Mouse (Mus musculus): ENCODE results near the gene Rrp1b. TPM values are rescaled to one million over a fixed set of nuclear protein-coding genes. Genes with fewer than 3 reads are reported as not detected.
"Not testable (repeated sequence)": the region's sequence is repeated elsewhere in the genome, so short reads cannot be mapped to it uniquely, and the experiment has no call there.

The Rrp1b gene
- total and polyA plus RNA-seq, 2 experiments from 2014 or later: 14.8 to 59.7 TPM

GRCm38 (mm10) chr17:32083351-32083750 lies 47.5 kb downstream of the Rrp1b start:
- no peak for TF ChIP-seq CTCF (IDR thresholded peaks at IDR 0.05; ENCODE audit: low read depth)
- no peak for TF ChIP-seq EP300 (IDR thresholded peaks at IDR 0.05; ENCODE audit: low read depth)
- ATAC-seq (ENCODE audit: insufficient read depth, low read depth) (no peak), DNase-seq (ENCODE audit: low spot score) (no peak)
- Histone ChIP-seq H3K4me3 (ENCODE audit: low read depth, low read length) (no peak overlapping the region), H3K9ac (replicated peaks; ENCODE audit: low read depth, low read length) (no peak overlapping the region), H3K36me3 (replicated peaks; ENCODE audit: control insufficient read depth, insufficient read depth, low read length) (no peaks in the 10 kb centered on the region), H3K4me1 (ENCODE audit: control insufficient read depth, insufficient read depth) (no peaks in the 10 kb centered on the region), H3K27ac (ENCODE audit: low read depth) (no peak overlapping the region), H3K27me3 (ENCODE audit: control insufficient read depth, insufficient read depth, low read length) (no peaks in the 10 kb centered on the region), H3K4me2 (ENCODE audit: low read depth, low read length) (no peak overlapping the region), H3K9me3 (replicated peaks; ENCODE audit: control insufficient read depth, low read length) (0 out of 2 replicates have a peak, but pooled peaks cover 5% of the 10 kb centered on the region)
- WGBS: 83% methylated on average over 2 of the region's 2 CpGs

GRCm38 (mm10) chr17:32087069-32087468 lies 51.2 kb downstream of the Rrp1b start:
- no peaks in the 10 kb centered on the region for H3K27me3 ChIP-seq (ENCODE audit: control insufficient read depth, insufficient read depth, low read length)
- TF ChIP-seq EP300 (IDR thresholded peaks at IDR 0.05; ENCODE audit: low read depth) (no peak), CTCF (IDR thresholded peaks at IDR 0.05; ENCODE audit: low read depth) (no peak)
- H3K36me3 ChIP-seq (replicated peaks; ENCODE audit: control insufficient read depth, insufficient read depth, low read length): no peaks in the 10 kb centered on the region
- no peak for ATAC-seq (ENCODE audit: insufficient read depth, low read depth)
- H3K9me3 ChIP-seq (replicated peaks; ENCODE audit: control insufficient read depth, low read length): no peaks in the 10 kb centered on the region
- H3K4me1 ChIP-seq (ENCODE audit: control insufficient read depth, insufficient read depth): no peaks in the 10 kb centered on the region
- no peak overlapping the region for H3K9ac ChIP-seq (replicated peaks; ENCODE audit: low read depth, low read length)
- WGBS: 94% methylated on average over 2 of the region's 2 CpGs
- H3K27ac ChIP-seq (ENCODE audit: low read depth): no peak overlapping the region
- no peak overlapping the region for H3K4me3 ChIP-seq (ENCODE audit: low read depth, low read length)
- DNase-seq (ENCODE audit: low spot score): no peak
- H3K4me2 ChIP-seq (ENCODE audit: low read depth, low read length): no peak overlapping the region

GRCm38 (mm10) chr17:32091032-32091363 lies 55.1 kb downstream of the Rrp1b start:
- no peak overlapping the region; the same call in 1 of the 2 replicates for H3K9ac ChIP-seq (replicated peaks; ENCODE audit: low read depth, low read length)
- 31% methylated on average over 1 of the region's 1 CpGs for WGBS

GRCm38 (mm10) chr17:32091364-32092240 lies 55.7 kb downstream of the Rrp1b start:
- H3K9me3 ChIP-seq (replicated peaks; ENCODE audit: control insufficient read depth, low read length); H3K27me3 ChIP-seq (ENCODE audit: control insufficient read depth, insufficient read depth, low read length); H3K9ac ChIP-seq (replicated peaks; ENCODE audit: low read depth, low read length); H3K4me1 ChIP-seq (ENCODE audit: control insufficient read depth, insufficient read depth); H3K36me3 ChIP-seq (replicated peaks; ENCODE audit: control insufficient read depth, insufficient read depth, low read length): not testable (repeated sequence)
- peak; percentile 83 for DNase-seq (ENCODE audit: low spot score)
- peak overlapping the region; percentile 57 for H3K4me2 ChIP-seq (ENCODE audit: low read depth, low read length)
- whole genome bisulfite sequencing: 4% methylated on average over 13 of the region's 16 CpGs
- peak overlapping the region; percentile 34 for H3K4me3 ChIP-seq (ENCODE audit: low read depth, low read length)
- ATAC-seq (ENCODE audit: insufficient read depth, low read depth): peak; percentile 89
- H3K27ac ChIP-seq (ENCODE audit: low read depth): peak overlapping the region; percentile 56

More at GRCm38 (mm10) chr17:32091032-32091363, 55.1 kb downstream of the Rrp1b start:
- peak overlapping the region; percentile 34 for H3K4me3 ChIP-seq (ENCODE audit: low read depth, low read length)
- peak overlapping the region; percentile 57 for H3K4me2 ChIP-seq (ENCODE audit: low read depth, low read length)
- no peaks in the 10 kb centered on the region for H3K4me1 ChIP-seq (ENCODE audit: control insufficient read depth, insufficient read depth)
- peak overlapping the region; percentile 56 for H3K27ac ChIP-seq (ENCODE audit: low read depth)
- no peaks in the 10 kb centered on the region for H3K36me3 ChIP-seq (replicated peaks; ENCODE audit: control insufficient read depth, insufficient read depth, low read length)
- ATAC-seq (ENCODE audit: insufficient read depth, low read depth) (peak; percentile 22; the same call in 1 of the 2 replicates), DNase-seq (ENCODE audit: low spot score) (no peak)
- TF ChIP-seq EP300 (IDR thresholded peaks at IDR 0.05; ENCODE audit: low read depth) (no peak), CTCF (IDR thresholded peaks at IDR 0.05; ENCODE audit: low read depth) (no peak)
- H3K9me3 ChIP-seq (replicated peaks; ENCODE audit: control insufficient read depth, low read length): 0 out of 2 replicates have a peak, but pooled peaks cover 4% of the 10 kb centered on the region
- H3K27me3 ChIP-seq (ENCODE audit: control insufficient read depth, insufficient read depth, low read length): no peaks in the 10 kb centered on the region

- 96% methylated on average over 1 of the region's 1 CpGs for WGBS
- H3K36me3 ChIP-seq (replicated peaks; ENCODE audit: control insufficient read depth, insufficient read depth, low read length): no peaks in the 10 kb centered on the region
- H3K4me2 ChIP-seq (ENCODE audit: low read depth, low read length): no peak overlapping the region
- H3K9me3 ChIP-seq (replicated peaks; ENCODE audit: control insufficient read depth, low read length): 0 out of 2 replicates have a peak, but pooled peaks cover 4% of the 10 kb centered on the region
- no peak overlapping the region for H3K27ac ChIP-seq (ENCODE audit: low read depth)
- ATAC-seq (ENCODE audit: insufficient read depth, low read depth) (no peak), DNase-seq (ENCODE audit: low spot score) (no peak)
- H3K27me3 ChIP-seq (ENCODE audit: control insufficient read depth, insufficient read depth, low read length): no peaks in the 10 kb centered on the region
- H3K9ac ChIP-seq (replicated peaks; ENCODE audit: low read depth, low read length): no peak overlapping the region
- TF ChIP-seq EP300 (IDR thresholded peaks at IDR 0.05; ENCODE audit: low read depth): no peak
- no peak for TF ChIP-seq CTCF (IDR thresholded peaks at IDR 0.05; ENCODE audit: low read depth)
- H3K4me3 ChIP-seq (ENCODE audit: low read depth, low read length): no peak overlapping the region
- H3K4me1 ChIP-seq (ENCODE audit: control insufficient read depth, insufficient read depth): no peaks in the 10 kb centered on the region
These were observed 56.3 kb downstream of the Rrp1b start for GRCm38 (mm10) chr17:32092241-32092619.

All from heart, postnatal 0 days (tissue).